Mouse (Mus musculus): ENCODE results near the gene Efna4. TPM values are rescaled to one million over a fixed set of nuclear protein-coding genes. Genes with fewer than 3 reads are reported as not detected.
A peak's percentile ranks its signal among the peaks of the same experiment; 100 is the strongest.

The Efna4 gene
- total RNA-seq, 4 experiments from 2014 or later: not detected

GRCm38 (mm10) chr3:89364631-89365030, 26.8 kb upstream of the Efna4 start:
- no peak for DNase-seq (ENCODE audit: low spot score in 2 of 2)

- no peak for DNase-seq (ENCODE audit: low spot score in 2 of 2)
Observed at GRCm38 (mm10) chr3:89361675-89362074, 23.8 kb upstream of the Efna4 start, which contains the start of gene Dcst2. Gene Dcst2 (plus strand): TSS chr3:89361975.

- DNase-seq (ENCODE audit: low spot score in 2 of 2): no peak
Observed at GRCm38 (mm10) chr3:89360237-89360636, 22.4 kb upstream of the Efna4 start.

GRCm38 (mm10) chr3:89359630-89360029, 21.8 kb upstream of the Efna4 start:
- no peak for DNase-seq (ENCODE audit: low spot score in 2 of 2)

- no peak for DNase-seq (ENCODE audit: low spot score in 2 of 2)
Observed at GRCm38 (mm10) chr3:89356029-89356428, 18.2 kb upstream of the Efna4 start.

- no peak for DNase-seq (ENCODE audit: low spot score in 2 of 2)
Observed at GRCm38 (mm10) chr3:89355512-89355902, 17.7 kb upstream of the Efna4 start.

GRCm38 (mm10) chr3:89354816-89355511, 17.1 kb upstream of the Efna4 start:
- DNase-seq (ENCODE audit: low spot score in 2 of 2): peak; percentile 62 to 71

GRCm38 (mm10) chr3:89351271-89351670, 13.4 kb upstream of the Efna4 start:
- DNase-seq (ENCODE audit: low spot score in 2 of 2): no peak

- peak; percentile 83 for DNase-seq (ENCODE audit: low spot score in 2 of 2)
Observed at GRCm38 (mm10) chr3:89349869-89350501, 12.2 kb upstream of the Efna4 start, which contains the start of gene Adam15. Gene Adam15 (minus strand): TSS chr3:89349996.

GRCm38 (mm10) chr3:89348911-89349868, 11.4 kb upstream of the Efna4 start:
- no peak for DNase-seq (ENCODE audit: low spot score in 2 of 2)

GRCm38 (mm10) chr3:89347916-89348315, 10.1 kb upstream of the Efna4 start:
- DNase-seq (ENCODE audit: low spot score in 2 of 2): no peak

- DNase-seq (ENCODE audit: low spot score in 2 of 2): no peak
Observed at GRCm38 (mm10) chr3:89346815-89347540, 9.2 kb upstream of the Efna4 start.

- DNase-seq (ENCODE audit: low spot score in 2 of 2): no peak
Observed at GRCm38 (mm10) chr3:89343279-89343678, 5.5 kb upstream of the Efna4 start.

- DNase-seq (ENCODE audit: low spot score in 2 of 2): no peak
Observed at GRCm38 (mm10) chr3:89341794-89342193, 4.0 kb upstream of the Efna4 start.

- peak in 1 of 2 experiments; percentile 42 for DNase-seq (ENCODE audit: low spot score in 2 of 2)
Observed at GRCm38 (mm10) chr3:89340465-89340864, 2.6 kb upstream of the Efna4 start.

GRCm38 (mm10) chr3:89339416-89339815, 1.6 kb upstream of the Efna4 start:
- DNase-seq (ENCODE audit: low spot score in 2 of 2): peak; percentile 37 to 41

- no peak for DNase-seq (ENCODE audit: low spot score in 2 of 2)
Observed at GRCm38 (mm10) chr3:89337062-89337720, 637 bp downstream of the Efna4 start.

- DNase-seq (ENCODE audit: low spot score in 2 of 2): no peak
Observed at GRCm38 (mm10) chr3:89336529-89336928, 1.3 kb downstream of the Efna4 start.

GRCm38 (mm10) chr3:89333053-89333452, 4.8 kb downstream of the Efna4 start:
- no peak for DNase-seq (ENCODE audit: low spot score in 2 of 2)

- no peak for DNase-seq (ENCODE audit: low spot score in 2 of 2)
Observed at GRCm38 (mm10) chr3:89332476-89332875, 5.4 kb downstream of the Efna4 start.

- no peak for DNase-seq (ENCODE audit: low spot score in 2 of 2)
Observed at GRCm38 (mm10) chr3:89332013-89332412, 5.8 kb downstream of the Efna4 start.
